In genomic region chr13:113293707-113294432, GRCm38 (mm10) we compare ENCODE assay signal across 8 mouse cellular contexts. TPM values are rescaled to one million over a fixed set of nuclear protein-coding genes. Genes with fewer than 3 reads are reported as not detected.
DNase-seq lines count a peak whose midpoint lies in the region; ATAC-seq lines count a peak whose summit lies in the region.

No protein-coding gene starts in this region.

- 0 out of 2 replicates have a peak, but pooled peaks cover 10% of the 10 kb centered on the region for H3K4me1 ChIP-seq in heart, embryonic 10.5 days
- H3K4me1 ChIP-seq in hindbrain, embryonic 14.5 days (replicated peaks; ENCODE audit: control insufficient read depth, insufficient read depth, low read length): no peaks in the 10 kb centered on the region
- H3K4me1 ChIP-seq in midbrain, embryonic 11.5 days (ENCODE audit: control insufficient read depth, insufficient read depth, low read length): peaks cover 4% of the 10 kb centered on the region; the same call in 1 of the 2 replicates

- H3K27me3 ChIP-seq in heart, embryonic 10.5 days (ENCODE audit: insufficient read depth, poor library complexity, severe bottlenecking): peaks cover 7% of the 10 kb centered on the region; the same call in 1 of the 2 replicates
- peaks cover 25% of the 10 kb centered on the region for H3K27me3 ChIP-seq in hindbrain, embryonic 14.5 days (ENCODE audit: control insufficient read depth, insufficient read depth, low read length)
- H3K27me3 ChIP-seq in midbrain, embryonic 11.5 days (ENCODE audit: control insufficient read depth, insufficient read depth, low read length): peaks cover 10% of the 10 kb centered on the region

- H3K9me3 ChIP-seq in heart, embryonic 10.5 days: no peaks in the 10 kb centered on the region
- H3K9me3 ChIP-seq in hindbrain, embryonic 14.5 days (ENCODE audit: control insufficient read depth, low read length): no peaks in the 10 kb centered on the region
- H3K9me3 ChIP-seq in midbrain, embryonic 11.5 days (ENCODE audit: control insufficient read depth, low read length): no peaks in the 10 kb centered on the region

- H3K36me3 ChIP-seq in heart, embryonic 10.5 days: no peaks in the 10 kb centered on the region
- no peaks in the 10 kb centered on the region for H3K36me3 ChIP-seq in hindbrain, embryonic 14.5 days (replicated peaks; ENCODE audit: control insufficient read depth, insufficient read depth)
- no peaks in the 10 kb centered on the region for H3K36me3 ChIP-seq in midbrain, embryonic 11.5 days (ENCODE audit: control insufficient read depth, insufficient read depth, low read length)

- peak overlapping the region; percentile 93 for H3K27ac ChIP-seq in heart, embryonic 10.5 days
- H3K27ac ChIP-seq in hindbrain, embryonic 14.5 days: no peak overlapping the region
- H3K27ac ChIP-seq in midbrain, embryonic 11.5 days (ENCODE audit: low read depth, low read length): no peak overlapping the region

- WGBS in heart, embryonic 10.5 days: 62% methylated on average over 11 of the region's 11 CpGs
- 68% methylated on average over 11 of the region's 11 CpGs for WGBS in hindbrain, embryonic 14.5 days
- WGBS in midbrain, embryonic 11.5 days: 64% methylated on average over 11 of the region's 11 CpGs

- no peak for ATAC-seq in hindbrain, embryonic 14.5 days (ENCODE audit: low FRiP score)
- ATAC-seq in midbrain, embryonic 11.5 days (ENCODE audit: low FRiP score): no peak

- peak overlapping the region; percentile 92 for H3K4me2 ChIP-seq in hindbrain, embryonic 14.5 days (replicated peaks)
- H3K4me2 ChIP-seq in midbrain, embryonic 11.5 days: peak overlapping the region; percentile 96

- no peak overlapping the region for H3K9ac ChIP-seq in hindbrain, embryonic 14.5 days
- peak overlapping the region; percentile 78 for H3K9ac ChIP-seq in midbrain, embryonic 11.5 days (ENCODE audit: low read length)

- DNase-seq in heart, embryonic 10.5 days (ENCODE audit: low spot score): peak; percentile 64
- no peak for DNase-seq in heart, postnatal 4 days
- DNase-seq in R1 (ENCODE audit: low read depth, low spot score) (peak; percentile 40), MN1 (ENCODE audit: low spot score) (no peak)
- DNase-seq in hindbrain, embryonic 14.5 days (ENCODE audit: low spot score): no peak
- DNase-seq in midbrain, embryonic 11.5 days (ENCODE audit: low spot score, missing footprints): no peak
- no peak for DNase-seq in adrenal gland, adult 8-10 months
- DNase-seq in cerebellum, postnatal 14 days: no peak

- peak overlapping the region; percentile 85 for H3K4me3 ChIP-seq in heart, embryonic 10.5 days
- H3K4me3 ChIP-seq in hindbrain, embryonic 14.5 days (replicated peaks; ENCODE audit: low read length): peak overlapping the region; percentile 60
- H3K4me3 ChIP-seq in midbrain, embryonic 11.5 days (ENCODE audit: low read depth, low read length): peak overlapping the region; percentile 59

RNA-seq across cellular contexts. Expression of gene BC067074, which starts 0.9 kb away (rescaled TPM):
- 2.8 and 3.4 TPM in 2 replicates for polyA plus RNA-seq in heart, embryonic 10.5 days (2016; fragmentation: Nextera tagmentation; extraction: Ambion mirVana)
- 10 to 100 TPM; 11.4 to 12.6 TPM for total RNA-seq in heart, postnatal 4 days (2021)
- 1.0 TPM in 2 replicates for polyA plus RNA-seq in hindbrain, embryonic 14.5 days (2014; fragmentation: Nextera tagmentation; extraction: Ambion mirVana)
- polyA plus RNA-seq in midbrain, embryonic 11.5 days (2014; fragmentation: Nextera tagmentation; extraction: Ambion mirVana): 1.3 and 1.5 TPM in 2 replicates
- total RNA-seq in adrenal gland, adult 8-10 months (2022): 1 to 10 TPM in 1 of 4 experiments, under 1 TPM in 3; 0.77 to 1.6 (median 0.87) TPM

Comparison
In these comparisons a context has a peak if more than half of its experiments do, and no peak if none do; other contexts are left out.
1. DNase-seq: peak in heart, embryonic 10.5 days (single experiment) and R1 (single experiment); none in heart, postnatal 4 days (single experiment), hindbrain, embryonic 14.5 days (single experiment), midbrain, embryonic 11.5 days (single experiment), MN1 (single experiment), adrenal gland, adult 8-10 months (single experiment) and cerebellum, postnatal 14 days (0 of 2).
2. Peak in every context shown above with its lines, with median percentiles within 50 percentile points of each other: H3K4me3 ChIP-seq.